Mouse (Mus musculus): Measurements from ENCODE around the gene Gm21190.
"Not testable (repeated sequence)": the region's sequence is repeated elsewhere in the genome, so short reads cannot be mapped to it uniquely, and the experiment has no call there.

The Gm21190 gene

DNA sequence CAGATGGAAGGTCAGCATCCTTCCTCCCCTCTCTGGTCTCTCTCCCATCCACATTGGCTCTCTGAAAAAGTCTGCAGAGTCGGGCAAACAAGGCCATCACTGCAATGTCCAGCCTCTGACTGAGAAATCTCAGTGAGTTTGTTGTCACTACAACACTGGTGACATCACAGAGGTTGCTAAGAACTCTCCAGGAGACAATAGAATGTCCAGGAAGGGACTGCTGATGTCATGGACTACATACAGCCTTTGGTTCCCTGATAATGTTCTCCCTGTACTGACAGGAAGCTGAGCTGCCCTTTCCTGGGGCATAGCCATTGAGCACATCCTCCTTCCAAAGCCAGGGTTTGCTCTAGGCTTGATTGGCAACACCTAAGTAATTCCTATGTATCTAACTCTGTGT, at the start of gene Gm21190:
Gm21190 (minus strand) TSS at position 101 of the 400 bp plus-strand sequence.
- not testable (repeated sequence) for DNase-seq

DNA sequence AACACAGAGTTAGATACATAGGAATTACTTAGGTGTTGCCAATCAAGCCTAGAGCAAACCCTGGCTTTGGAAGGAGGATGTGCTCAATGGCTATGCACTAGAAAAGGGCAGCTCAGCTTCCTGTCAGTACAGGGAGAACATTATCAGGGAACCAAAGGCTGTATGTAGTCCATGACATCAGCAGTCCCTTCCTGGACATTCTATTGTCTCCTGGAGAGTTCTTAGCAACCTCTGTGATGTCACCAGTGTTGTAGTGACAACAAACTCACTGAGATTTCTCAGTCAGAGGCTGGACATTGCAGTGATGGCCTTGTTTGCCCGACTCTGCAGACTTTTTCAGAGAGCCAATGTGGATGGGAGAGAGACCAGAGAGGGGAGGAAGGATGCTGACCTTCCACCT, 48.0 kb upstream of the Gm21190 start, which contains the start of gene Gm21083:
Gm21083 (plus strand) TSS at position 301 of the 400 bp plus-strand sequence.
- DNase-seq, result not testable (repeated sequence)

DNA sequence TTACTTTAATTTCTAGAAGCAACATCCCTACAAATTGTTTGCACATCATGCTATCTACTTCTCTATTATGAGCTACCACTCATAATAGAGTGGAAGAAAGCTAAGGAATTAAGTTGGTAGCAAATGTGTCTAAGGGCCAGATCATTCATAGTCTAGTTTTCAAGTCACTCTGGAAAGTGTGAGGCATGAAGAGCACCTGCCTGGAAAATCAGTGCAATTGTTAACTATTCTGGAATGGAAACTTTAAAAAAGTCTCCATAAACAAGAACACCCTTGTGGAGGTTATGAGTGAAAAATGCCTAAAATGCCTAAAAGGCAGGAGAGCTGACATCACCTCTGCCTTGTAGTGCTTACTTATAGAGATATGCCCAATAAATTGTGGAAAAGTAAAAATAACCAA, 44.7 kb upstream of the Gm21190 start:
- DNase-seq, result not testable (repeated sequence)

DNA sequence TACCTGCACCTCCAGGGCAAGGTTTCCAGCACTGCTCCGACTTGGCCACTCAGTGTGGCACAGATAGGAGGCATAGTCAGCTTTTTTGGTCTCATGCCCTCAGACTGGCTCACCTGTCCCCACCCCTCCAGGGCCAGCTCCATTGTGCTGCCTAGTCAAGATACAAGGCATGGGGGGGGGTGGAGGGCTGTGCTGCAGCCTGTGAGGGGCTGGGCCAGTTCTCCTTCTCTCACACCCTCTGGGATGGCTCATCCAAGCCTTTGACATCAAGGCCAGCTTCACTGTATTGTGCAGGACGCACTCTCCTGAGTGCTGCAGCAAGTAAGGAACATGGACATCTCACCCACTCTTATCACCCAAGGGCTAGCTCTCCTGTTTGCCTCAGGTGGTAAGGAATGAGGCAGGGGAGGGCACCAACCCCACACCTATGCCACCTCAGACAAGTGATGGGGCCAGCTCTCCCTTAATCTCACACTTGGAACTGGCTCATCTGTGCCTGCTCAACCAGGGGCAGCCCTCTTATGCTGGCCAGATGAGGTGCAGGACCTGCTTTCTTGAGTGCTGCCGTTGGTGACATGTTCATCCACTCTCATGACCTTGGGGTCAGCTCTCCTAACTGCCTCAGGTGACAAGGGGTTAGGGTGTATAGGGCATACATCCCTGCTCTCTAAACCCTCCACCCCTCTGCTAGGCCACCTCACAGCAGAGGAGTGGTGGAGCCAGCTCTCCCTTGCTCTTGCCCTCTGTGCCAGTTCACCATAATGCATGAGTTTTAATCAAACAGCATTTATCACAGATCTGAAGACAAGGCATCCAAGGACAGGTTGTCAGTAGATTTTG, 32.6 kb upstream of the Gm21190 start:
- DNase-seq, result not testable (repeated sequence)

DNA sequence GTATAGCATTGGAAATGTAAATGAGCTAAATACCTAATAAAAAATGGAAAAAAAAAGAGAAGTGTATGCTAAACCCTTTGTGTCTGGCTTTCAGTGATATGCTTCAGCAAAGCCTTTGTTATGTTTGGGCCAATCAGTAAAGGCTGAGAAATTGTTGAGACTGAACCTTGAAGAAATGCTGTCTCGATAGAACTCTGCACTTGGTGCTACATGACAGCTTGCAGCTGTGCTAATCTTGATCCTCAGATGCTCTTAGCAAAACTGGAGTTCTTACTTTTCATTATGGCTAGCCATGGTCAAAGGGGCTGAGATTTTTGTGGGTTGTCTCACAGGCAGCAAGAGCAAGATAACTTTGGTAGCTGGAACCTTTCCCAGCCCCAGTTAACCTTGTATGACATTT, 29.6 kb upstream of the Gm21190 start:
- not testable (repeated sequence) for DNase-seq

DNA sequence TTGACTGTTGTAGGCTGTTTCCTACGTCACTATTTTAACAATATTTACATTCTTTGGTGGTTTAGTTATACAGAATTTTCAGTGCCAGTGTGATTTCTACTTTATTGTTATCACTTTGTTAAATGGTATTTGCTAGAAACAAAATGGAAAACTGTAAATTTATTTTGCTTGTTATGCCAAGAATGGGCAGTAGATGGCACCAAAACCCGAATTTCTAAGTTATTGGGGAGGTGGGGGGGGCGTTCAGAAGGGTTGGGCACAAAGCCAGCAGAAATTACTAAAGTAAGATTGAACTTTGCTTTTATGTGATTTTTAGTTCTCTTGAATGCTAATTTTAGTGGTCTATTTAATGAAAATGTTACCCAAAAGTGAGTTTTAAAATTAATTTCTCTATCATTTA, 20.6 kb upstream of the Gm21190 start:
- DNase-seq, result not testable (repeated sequence)

DNA sequence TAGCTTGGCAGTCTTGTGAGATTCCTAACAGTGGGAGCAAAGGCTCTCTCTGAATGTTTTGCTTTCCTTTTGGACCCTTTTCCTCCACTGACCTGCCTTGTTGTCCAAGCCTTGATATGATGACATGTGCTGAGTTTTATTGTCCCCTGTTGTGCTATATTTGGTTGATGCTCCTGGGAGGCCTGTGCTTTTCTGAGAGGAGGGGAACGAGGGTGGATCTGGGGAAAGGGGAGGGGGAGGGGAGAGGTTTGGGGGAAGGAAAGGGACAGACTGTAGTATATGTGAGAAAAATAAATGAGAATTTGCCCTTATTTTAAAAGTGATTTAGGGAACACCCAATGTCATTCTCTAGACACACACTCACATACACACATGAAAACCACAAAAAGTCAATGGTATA, 20.1 kb upstream of the Gm21190 start:
- not testable (repeated sequence) for DNase-seq

DNA sequence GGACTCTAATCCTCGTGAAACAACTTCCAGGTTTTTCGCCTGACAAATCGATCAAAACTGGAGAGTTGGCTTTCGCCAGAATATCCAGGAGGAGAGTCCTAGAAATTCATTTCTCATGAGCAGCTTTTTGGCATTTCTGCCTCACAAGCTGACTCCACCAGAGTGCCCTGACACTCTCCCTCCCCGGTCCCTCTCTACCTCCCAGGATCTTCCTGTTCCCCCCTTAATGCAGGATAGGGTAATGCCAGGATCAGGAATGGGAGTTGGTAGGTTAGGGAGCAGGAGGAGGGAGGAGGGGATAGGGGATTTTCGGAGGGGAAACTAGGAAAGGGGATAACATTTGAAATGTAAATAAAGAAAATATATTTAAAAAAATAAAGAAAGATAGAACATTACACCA, 19.6 kb upstream of the Gm21190 start:
- not testable (repeated sequence) for DNase-seq

DNA sequence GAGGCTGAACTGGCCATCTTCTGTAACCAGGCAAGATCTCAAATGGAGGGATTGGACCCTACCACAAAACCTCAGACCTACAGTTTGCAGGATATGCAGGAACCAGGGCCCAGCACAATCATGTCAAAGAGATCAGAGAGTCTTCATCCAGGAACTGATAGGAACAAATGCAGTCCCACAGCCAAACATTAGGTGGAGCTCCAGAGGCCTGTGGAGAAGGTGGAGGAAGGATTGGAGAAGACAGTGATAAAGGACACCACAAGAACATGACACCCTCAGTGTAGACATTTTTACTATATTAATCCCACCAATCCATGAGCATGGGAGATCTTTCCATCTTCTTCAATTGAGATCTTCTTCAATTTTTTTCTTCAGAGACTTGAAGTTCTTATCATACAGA, 6.6 kb downstream of the Gm21190 start:
- not testable (repeated sequence) for DNase-seq

DNA sequence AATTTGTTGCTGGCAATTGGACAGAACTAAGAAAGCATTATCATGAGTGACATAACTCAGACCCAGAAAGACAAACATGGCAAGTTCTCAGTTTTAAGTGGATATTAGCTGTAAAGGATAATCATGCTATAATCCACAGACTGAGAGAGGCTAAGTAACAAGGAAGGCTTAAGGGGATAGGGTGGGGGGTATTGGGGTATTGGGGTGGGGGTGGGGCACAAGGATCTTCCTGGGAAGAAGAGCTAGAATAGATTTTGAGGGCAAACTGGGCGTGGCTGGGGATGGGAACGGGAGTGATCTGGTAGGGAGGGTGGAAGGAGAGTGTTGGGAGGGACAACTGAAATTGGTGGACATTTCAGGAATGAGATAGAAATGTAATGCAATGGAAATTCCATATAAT, 7.0 kb downstream of the Gm21190 start:
- DNase-seq, result not testable (repeated sequence)

DNA sequence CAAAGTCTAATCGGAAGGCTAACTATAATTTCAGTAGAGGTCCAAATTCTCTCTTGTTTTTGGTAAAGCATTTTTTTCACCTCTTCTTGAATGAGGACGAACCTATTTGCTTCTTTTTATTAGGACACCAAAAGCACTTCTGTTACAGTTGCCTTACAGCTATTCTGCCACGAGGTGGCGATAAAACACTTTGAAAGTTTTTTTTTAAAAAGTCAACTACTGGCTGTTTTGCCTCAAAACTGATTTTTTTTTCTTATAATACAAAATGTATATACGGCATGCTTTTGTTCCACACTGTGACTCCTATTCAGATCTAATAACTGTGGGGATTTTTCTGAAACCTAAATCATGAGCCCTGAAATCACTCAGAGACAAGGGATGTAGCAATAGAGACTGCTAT, 8.6 kb downstream of the Gm21190 start:
- DNase-seq, result not testable (repeated sequence)

DNA sequence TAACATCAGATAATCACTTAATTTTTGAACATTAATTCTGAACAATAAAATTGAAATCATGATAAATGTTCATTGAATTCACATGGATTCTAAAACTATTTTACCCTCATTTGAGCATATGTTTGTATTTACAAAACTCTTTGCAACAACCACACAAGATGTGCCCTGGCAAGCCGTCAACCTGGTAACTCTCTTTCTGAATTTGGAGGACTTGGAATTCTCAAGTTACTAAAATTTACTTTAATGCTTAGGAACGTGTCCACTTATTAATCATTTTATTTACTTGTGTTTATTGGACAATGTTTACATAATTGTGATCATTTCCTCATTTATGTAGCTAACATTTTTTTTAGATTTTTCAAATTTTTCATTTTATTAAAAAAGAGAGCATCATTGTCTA, 11.9 kb downstream of the Gm21190 start:
- DNase-seq, result not testable (repeated sequence)

DNA sequence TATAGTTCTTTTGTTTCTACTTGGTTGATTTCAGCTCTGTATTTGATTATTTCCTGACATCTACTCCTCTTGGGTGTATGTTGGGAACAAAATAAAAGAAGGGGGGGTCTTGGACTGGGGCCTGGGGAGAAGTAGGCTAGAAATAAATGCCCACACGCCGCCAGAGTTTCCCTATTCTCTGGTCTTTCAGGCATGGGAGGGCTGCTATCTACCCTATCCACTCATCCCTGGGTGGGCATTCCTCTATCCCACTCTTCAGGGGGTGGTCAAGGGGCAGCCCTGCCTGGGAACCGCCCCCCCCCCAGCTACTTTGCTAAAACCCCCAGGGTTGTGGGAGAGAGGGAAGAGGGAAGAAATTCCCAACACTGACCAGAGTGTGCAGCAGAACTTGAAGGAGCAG, 16.8 kb downstream of the Gm21190 start:
- DNase-seq, result not testable (repeated sequence)

DNA sequence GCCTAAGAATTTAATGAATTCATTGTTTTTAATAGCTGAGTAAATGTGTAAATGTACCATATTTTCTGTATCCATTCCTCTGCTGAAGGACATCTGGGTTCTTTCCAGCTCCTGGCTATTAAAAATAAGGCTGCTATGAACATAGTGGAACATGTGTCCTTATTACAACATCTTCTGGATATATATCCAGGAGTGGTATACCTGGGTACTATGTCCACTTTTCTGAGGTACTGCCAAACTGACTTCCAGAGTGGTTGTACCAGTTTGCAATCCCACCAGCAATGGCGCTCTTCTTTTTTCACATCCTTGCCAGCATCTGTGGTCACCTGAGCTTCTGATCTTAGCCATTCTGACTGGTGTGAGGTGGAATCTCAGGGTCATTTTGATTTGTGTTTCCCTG, 19.1 kb downstream of the Gm21190 start:
- not testable (repeated sequence) for DNase-seq

DNA sequence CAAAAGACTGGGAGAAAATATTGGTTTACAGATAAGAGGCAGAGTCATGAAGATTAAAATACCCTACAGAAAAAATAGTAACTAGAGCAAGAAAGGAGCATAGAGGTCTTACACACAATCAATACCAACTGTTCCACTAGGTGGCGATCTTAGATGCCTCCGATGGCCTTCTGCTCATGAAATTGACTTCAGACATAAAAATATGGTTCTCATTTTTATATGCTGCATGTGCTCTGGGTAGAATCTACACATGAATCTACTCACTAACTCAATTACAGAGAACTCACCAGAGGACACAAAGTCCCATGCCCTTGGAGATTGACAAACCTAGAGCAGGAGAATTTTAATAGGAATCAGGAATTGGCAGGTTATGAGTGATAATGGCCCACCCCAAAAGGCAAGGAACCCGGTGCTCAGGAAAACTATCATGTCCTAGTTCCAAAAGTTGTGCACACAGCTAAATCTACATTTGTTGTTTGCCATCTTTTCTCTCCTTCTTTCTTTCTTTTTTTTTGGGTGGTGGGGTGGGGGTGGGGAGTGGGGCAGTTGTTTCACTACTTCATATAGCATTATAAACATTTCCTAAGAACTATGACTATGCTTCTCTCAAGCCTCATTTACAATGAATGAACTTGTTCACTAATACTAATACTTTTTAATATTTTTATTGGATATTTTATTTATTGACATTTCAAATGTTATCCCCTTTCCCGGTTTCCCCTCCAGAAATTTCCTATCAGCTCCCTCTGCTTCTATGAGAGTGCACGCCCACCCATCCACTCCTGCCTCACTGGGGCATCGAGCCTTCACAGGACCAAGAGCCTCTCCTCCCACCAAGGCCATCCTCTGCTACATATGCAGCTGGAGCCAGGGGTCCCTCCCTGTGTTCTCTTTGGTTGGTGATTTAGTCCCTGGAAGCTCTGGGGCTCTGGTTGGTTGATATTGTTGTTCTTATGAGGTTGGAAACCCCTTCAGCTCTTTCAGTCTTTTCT, 20.3 kb downstream of the Gm21190 start:
- not testable (repeated sequence) for DNase-seq

DNA sequence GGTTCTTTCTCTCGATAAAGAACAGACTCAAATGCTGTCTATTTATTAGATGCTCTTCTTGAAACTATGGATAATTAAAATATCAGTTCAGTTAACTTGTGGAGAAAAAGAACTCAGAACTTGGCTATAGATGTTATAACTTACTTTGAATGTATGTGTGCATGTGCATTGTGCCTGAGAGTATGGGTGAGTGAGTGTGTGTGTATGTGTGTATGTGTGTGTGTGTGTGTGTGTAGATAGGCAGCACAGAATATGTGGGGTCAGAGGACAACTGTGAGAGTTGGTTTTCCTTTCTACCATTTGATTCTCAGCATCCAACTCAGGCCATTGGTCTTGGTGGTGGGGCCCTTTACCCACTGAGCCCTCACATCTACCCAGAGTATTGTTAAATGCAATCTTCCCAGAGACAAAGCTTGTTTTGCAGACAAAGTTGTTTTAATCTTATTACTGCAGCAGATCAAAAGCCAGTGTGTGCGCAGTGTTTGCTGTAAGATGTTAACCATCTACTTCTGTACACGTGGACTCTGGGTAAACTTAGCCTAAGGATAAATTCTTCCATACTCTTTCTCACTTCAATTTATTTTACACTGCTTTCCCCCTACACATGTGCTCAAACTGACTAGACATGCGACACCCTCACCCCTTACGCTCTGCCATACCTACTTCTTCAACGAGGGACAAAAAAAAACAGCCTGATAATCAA, 21.1 kb downstream of the Gm21190 start:
- DNase-seq, result not testable (repeated sequence)

DNA sequence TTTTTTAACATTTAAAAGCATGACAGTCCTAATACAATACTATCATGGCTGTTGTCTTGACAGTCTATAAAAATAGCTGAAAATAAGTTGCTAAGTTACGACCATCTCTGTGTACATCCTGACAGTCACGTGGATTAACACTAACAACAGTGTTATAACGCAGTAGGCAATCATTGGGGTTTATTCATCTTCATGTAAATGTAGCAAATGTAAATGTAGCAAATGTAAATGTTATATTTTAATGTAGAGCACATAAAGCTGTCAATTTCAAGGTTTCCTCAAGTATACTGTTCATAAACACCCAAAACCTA, 21.8 kb downstream of the Gm21190 start:
- DNase-seq, result no peak

DNA sequence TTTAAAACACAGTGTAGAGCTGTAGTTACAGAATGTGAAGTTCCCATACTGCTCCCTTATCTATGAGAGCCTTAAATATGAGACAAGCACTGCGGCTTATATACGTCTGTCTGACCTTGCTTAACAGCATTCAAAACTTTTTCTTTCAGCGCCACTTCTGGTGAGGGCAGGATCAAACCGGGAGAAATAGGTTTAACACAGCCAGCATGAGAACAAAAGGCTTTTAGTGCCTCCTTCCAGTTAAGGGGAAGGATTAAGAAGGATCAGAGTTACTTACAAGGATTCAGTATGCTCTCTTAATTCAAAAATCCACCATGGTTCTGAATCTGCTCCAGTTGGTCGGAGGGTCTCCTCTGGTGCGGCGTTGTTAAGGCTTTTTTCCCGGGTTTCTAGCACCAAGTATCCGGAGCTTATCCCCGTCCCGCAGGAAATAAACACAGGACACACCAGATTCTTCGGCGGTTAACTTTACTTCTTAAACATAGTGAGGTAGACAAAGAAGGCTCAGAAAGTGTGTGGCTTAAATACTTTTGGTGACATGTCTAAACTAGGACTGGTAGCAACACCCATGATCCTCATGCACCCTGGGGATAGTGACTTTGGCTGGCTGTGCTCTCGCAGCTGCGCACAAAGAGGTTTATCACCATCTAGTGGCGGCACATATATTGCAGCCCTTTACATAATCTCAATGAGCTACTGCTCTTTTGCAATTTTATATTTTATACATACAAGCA, 22.3 kb downstream of the Gm21190 start:
- no peak for DNase-seq

DNA sequence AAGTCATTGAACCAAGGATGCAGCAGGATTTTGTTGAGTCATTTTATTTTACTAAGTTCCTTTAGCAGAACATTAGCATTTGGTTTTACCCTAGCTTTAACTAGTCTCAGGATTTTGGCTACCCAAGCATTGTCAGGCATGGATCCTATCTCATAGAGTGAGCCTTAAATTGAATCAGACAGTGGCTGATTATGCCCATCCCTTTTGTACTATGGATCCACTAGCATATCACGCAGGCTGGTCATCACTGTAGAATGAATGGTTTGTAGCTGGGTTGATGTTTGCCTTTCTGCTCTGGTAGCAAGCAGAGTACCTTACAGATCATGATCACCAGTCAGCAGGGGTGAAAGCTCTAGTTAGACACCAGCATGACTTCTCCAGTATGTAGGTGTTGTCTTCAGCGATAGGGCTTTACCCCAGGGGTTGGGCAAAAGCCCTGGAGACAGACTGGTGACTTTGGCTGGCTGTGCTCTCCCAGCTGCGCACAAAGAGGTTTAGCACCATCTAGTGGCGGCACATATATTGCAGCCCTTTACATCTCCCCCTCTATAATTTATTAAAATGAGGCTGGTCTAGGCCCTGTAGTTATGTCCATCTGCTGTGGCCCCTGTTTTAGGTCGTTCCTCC, 30.1 kb downstream of the Gm21190 start:
- DNase-seq, result not testable (repeated sequence)

DNA sequence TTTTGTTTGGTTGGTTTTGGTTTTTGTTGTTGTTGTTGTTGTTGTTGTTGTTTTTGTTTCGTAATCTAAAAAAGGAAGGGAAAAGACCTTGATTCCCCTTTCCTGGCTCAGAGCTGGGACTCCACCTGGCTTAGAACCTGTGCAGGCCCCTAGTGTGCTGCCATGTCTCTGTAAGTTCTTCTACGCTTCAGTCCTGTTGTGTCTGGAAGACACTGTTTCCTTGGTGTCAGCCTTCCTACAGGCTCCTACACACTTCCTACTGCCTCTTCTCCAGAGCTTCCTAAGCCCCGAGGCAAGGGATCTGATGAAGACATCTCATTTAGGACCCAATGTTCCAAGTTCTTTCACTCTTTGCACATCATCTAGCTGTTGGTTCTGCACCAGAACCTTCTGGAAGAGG, 30.7 kb downstream of the Gm21190 start:
- not testable (repeated sequence) for DNase-seq

DNA sequence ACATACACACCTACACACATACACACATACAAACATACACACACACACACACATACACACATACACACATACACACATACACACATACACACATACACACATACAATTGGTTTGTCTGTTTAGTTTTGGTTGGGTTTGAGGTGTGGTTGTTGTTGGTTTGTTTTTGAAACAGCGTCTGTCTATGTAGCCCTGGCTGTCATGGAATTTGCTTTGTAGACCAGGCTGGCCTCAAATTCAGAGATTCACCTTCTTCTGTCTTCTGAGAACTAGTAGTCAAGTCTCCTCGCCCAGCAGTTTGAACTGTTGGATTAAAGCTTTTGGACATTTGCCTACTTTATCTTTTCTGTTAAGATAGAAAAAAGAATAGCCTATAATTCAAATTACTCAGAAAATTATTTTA, 38.1 kb downstream of the Gm21190 start:
- DNase-seq, result not testable (repeated sequence)

DNA sequence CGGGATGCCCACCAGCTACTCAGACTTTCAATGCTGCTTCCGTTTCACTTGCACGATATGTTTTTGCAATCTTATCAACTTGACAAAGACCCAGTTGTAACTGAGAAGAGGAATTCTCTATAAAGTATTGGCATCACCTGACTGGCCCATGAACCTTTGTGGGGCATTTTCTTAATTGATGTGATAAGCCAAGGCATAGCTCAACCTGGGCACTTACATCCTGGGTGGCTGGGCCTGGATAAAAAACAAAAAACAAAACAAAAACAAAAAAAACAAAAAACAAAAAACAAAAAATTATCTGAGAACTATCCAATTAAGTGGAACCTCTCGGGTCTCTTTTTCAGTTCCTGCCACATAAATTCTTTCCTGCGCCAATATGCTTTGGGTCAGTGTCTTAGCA, 40.3 kb downstream of the Gm21190 start:
- DNase-seq, result no peak
